Mouse (Mus musculus): ENCODE data around the gene Krt36. TPM values are rescaled to one million over a fixed set of nuclear protein-coding genes. Genes with fewer than 3 reads are reported as not detected.

Krt36 gene
- total RNA-seq (2022) = under 1 TPM in 2 of 4 experiments, not detected in 2; 0.31 to 0.40 TPM

- no peak for DNase-seq
Measured at GRCm38 (mm10) chr11:100105576-100106122, at the start of gene Krt36. Gene Krt36 (minus strand): TSS chr11:100105626.

DNA sequence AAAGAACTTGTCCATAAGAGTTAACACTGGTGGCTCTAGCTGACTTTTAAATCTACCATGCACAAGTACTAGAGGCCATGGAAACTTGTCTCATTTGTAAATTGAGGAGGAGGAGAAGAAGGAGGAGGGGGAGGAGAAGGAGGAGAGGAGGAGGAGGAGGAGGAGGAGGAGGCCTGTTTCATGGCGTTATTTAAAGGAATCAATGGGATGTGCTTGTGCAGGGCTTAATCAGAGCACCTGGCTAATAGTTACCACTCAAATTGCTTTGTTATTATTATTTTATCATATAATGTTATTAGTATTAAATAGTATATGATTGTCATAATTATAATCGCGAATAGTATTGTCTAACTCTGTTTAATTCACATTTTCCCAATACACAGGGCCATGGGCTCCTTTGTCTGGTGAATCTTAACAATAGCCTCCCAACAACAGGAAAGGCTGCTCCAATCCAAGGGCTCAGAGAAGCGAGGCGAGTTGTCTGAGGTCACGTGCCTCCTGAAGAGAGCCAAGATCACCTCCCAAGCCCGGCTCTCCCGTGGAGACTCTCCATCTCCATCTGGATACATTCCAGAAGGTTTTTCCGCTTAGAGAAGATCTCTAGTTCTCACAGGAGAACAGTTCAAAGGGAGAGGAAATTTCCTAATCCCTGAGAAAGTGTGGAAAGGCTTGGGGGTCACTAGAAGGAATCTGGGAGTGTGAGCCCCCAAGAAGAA, 43.3 kb upstream of the Krt36 start, which contains the start of gene Krt19:
Gene Krt19, minus strand, starts transcription at position 51 of the 716 bp plus-strand sequence.
- no peak for DNase-seq

DNA sequence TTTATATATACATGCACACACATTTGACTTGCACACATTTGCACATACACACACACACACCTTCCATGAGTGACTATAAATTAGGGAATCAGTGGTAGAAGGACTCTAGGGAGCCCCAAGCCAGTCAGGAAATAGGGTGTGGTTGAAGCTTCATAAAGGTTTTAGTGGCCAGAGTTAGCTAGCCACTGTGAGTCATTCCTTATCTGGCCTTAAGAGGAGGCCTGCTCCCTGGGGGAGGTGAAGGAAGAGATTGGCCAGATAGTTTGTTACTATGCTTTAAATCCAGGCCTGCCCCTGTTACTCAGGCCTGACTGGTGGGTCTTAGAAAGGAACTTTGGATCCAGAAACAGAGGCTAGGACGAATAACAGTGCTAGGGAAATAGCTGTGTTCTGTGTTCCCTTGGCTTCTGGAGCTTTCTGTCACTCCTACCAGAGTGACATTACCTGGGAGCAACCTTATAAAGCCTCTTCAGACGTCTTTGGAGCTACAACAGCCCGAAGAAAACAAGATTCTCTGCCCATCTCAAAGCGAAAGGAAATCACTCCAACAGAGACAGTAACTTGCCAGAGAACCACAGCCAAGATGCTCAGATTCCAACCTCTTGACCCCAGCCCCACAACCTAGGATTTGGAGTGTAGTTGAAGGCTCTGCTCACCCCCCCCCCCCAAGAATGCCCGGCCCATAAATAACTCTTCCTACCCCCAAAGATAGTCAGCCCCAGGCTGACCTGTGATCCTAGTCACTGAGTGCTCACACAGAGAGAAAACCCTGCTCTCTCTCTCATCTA, 42.3 kb upstream of the Krt36 start:
- no peak for DNase-seq

GRCm38 (mm10) chr11:100145858-100146560, 40.6 kb upstream of the Krt36 start:
- no peak for DNase-seq

DNA sequence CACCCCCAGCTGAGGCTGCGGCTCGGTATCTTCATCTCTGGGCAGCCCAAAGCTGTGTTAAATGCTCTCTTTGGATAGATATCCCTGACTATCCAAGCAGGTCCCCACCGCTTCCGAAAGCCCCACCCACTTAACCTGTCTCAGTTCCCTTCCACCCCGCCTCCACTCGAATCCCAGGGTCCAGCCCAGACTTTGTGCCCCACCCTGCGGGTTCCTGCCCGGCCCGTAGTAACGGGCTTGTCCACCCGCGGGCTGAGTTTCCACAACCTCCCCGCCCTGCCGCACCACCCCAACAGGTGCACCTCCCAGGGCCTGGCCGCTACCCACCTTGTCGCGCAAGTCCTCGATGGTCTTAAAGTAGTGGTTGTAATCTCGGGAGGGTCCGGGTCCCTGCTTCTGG, 39.7 kb upstream of the Krt36 start:
- DNase-seq = no peak

- no peak for DNase-seq
Measured at GRCm38 (mm10) chr11:100140966-100141365, 35.5 kb upstream of the Krt36 start.

DNA sequence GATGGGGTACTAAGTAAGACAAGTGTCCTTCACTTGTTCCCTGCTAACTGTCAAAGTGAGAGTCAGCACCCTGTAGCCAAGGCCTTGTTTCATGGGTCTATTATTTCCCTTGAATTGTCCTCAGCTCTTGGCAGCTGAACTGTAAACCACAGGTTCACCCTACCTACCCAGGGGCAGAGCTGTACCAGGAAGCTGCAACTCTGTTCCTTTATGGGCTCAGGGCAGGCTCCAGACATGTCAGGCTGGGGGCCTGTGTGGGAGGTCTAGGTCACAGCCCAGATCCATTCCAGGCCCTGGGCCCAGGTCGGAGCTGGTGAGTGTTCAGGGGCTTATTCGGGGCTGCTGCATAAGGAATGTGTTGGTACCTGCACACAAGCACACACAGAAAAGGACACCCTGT, 34.0 kb upstream of the Krt36 start:
- DNase-seq = no peak

DNA sequence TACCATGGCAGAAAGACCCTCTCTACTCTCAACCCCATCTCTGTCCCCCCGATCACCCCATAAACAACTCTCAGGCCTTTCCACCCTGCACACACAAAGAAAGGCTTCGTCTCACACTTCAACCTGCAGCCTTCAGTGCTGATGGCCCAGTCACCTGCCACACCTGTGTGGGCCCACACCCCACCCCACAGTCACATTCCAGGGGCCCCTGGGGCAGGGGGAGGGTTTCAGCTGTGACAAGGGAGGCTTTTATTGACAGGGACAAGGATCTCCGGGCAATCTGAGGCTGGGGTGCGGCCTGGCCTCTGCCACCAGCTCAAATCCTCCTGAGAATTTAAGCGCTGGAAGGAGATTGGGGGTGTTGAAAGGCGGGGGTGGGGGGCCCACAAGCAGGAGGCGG, 33.4 kb upstream of the Krt36 start:
- no peak for DNase-seq

GRCm38 (mm10) chr11:100137693-100138092, 32.3 kb upstream of the Krt36 start:
- DNase-seq = no peak

DNA sequence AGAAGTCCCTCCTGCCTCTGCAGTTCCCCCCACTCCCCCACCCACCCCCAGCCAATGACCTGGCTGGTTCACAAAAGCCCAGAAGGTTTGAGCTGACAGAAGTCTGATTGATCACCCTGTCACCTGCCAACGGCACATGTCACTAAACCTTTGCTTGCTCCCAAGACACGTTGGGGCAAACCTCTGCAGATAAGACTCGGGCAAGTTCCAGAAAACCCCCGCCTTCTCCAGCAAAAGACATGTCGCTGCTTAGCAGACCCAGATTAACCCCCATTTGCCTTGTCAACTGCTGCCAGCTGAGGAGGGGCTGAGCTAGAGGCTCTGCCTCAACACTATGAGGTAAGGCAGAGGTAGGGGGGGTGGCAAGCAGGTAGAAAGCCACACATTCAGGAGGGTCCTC, 31.1 kb upstream of the Krt36 start:
- no peak for DNase-seq

DNA sequence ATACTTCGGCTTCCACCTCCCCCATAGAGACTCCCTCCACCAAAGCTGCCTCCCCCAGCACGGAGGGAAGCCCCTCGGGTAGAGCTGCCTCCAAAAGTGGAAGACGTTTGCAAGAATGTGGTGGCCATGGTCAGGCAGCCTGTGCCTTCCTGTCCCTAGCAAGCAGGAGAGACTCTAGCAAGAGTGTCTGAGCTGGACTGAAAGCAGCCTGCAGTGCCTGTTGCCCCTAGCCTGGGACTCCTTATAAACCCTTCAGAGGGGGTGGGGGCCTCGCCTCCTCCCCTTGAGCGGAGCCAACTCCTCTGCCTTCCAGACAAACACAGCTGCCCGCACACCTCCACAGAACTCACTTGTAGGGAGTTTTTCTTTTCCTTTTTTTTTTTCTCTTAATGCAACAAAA, 30.3 kb upstream of the Krt36 start, which contains the start of gene Krt15:
Gene Krt15, minus strand, starts transcription at position 198 of the 400 bp plus-strand sequence.
- DNase-seq = no peak

DNA sequence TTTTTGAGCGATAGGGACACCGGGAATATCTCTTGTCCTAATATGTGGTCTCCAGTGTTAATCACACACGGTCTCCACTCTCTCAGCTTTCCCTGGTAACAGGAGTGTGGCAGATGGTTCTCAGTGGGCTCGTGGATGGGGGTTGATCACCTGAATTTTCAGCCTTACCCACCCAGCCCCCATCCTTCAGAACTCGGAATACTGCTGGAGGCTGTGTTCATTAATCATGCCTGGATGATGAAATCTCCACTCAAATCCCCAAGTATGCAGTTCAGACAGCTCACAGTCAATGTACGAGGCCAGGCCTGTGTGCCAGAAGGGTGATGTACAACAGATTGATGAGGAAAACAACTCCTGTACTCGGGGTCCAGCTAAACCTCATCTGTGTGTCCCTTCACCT, 19.5 kb upstream of the Krt36 start:
- DNase-seq = no peak

- DNase-seq = no peak
Measured at GRCm38 (mm10) chr11:100121466-100121865, 16.0 kb upstream of the Krt36 start, which contains the start of gene Krt13. Gene Krt13 (minus strand): TSS chr11:100121566.

- no peak for DNase-seq
Measured at GRCm38 (mm10) chr11:100120331-100120730, 14.9 kb upstream of the Krt36 start.

GRCm38 (mm10) chr11:100113742-100114029, 8.3 kb upstream of the Krt36 start:
- DNase-seq = peak; percentile 54

GRCm38 (mm10) chr11:100112935-100113741, 7.7 kb upstream of the Krt36 start:
- no peak for DNase-seq

DNA sequence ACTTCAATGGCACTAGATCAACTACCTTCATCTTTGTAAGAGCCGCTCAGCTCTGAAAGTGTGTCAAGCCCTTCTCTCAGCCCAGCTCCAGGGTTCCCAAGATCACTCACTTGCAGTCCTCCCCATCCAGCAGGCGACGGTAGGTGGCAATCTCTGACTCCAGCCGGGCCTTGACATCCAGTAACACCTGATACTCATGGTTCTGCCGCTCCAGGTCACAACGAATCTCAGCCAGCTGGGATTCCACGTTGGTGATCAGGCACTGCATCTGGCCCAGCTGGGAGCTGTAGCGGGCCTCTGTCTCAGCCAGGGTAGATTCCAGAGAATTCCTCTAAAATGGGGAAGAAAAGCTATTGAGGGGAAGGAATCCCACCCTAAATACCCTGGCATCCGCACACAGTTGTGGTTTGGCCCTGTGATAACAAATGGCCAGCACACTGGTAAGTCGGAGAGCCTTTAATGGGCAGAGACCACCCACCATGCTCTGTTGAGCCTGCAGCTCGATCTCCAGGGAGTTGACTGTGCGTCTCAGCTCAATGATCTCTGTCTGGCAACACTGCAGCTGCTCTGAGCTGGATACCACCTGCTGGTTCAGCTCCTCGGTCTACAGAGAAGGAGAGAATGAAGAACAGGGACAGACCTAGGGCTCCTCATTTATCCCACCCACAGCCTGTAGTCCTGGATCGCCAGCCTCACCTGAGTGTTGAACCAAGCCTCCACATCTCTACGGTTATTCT, 2.6 kb downstream of the Krt36 start:
- no peak for DNase-seq

GRCm38 (mm10) chr11:100100391-100100790, 5.0 kb downstream of the Krt36 start:
- DNase-seq = no peak

DNA sequence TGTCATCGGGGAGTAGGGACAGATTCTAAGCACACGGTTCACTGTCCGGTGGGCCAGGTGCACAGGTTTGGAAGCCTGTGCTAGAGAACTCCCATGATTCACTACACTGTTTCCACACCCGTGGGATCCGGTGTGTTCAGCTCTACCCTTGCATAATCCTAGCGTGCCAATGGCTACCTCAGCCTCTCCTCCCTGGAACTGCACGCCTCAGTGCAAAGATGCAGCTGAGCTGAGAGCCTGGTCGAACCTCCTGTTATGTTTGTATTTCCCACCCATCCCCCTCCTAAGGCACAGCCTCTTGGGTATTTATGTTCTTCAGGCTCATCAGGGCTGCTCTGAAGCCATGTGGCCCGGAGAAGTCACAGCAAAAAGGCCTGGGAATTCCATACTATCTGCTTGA, 7.6 kb downstream of the Krt36 start:
- DNase-seq = no peak

DNA sequence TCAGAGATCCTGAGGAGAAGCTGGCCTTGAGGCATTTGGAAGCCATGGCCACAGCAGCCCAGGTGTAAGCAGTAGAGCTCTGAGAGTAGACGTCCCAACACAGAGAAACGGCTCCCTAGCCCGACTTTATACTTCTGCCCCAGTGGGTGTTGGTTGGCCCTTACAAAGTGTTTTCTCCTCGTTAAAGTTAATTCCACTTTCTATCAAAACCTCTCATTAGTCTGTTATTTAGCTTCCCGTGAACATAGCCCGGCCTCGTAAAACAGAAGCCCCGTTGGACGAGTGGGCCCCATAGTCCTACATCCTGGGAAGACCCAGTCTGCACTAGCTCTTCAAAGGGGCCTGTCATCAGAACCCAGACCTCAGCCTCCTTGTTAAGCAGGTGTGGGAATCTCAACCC, 9.3 kb downstream of the Krt36 start, which contains the start of gene Krt35:
Gene Krt35, minus strand, starts transcription at position 101 of the 400 bp plus-strand sequence.
- DNase-seq = no peak

DNA sequence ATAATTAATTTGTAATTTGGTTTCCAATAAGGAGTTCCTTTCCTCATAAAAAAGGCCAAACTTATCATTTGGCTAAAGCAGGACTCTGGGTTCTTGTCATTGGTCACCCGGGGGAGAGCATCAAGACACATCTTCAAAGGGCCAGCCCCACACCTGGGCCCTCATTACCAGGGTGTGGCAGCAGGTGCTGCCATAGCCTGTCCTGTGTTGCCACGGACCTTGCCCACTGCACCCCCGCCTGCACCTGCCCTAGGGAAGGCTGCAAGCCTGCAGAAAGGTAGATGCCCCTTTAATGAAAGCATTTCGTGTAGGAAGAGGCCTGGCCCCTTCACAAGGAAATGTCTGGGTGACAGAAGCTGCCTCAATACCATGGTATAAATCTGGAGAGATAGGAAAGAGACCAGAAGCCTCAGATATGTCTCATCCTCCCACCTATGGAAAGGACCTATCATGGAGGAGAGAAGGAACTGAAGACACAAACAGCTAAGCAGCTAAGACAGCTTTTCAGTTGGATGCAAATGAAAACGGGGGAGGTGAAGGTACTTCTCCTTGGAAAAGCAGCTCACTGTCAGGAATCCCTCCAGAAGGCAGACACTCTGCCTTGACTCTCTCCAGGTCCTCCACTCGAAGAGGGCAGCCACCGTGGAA, 16.9 kb downstream of the Krt36 start:
- DNase-seq = no peak

Measured in adrenal gland, adult 8-10 months (tissue).